Mouse (Mus musculus): Measurements from ENCODE around the gene Corin. TPM values are rescaled to one million over a fixed set of nuclear protein-coding genes. Genes with fewer than 3 reads are reported as not detected.

Corin gene
- polyA plus RNA-seq (2014; fragmentation: Illumina TruSeq; extraction: RNeasy Lipid Tissue Mini Kit (QIAGEN cat#74804); ENCODE audit: low read depth, low replicate concordance): 31.5 TPM

DNA sequence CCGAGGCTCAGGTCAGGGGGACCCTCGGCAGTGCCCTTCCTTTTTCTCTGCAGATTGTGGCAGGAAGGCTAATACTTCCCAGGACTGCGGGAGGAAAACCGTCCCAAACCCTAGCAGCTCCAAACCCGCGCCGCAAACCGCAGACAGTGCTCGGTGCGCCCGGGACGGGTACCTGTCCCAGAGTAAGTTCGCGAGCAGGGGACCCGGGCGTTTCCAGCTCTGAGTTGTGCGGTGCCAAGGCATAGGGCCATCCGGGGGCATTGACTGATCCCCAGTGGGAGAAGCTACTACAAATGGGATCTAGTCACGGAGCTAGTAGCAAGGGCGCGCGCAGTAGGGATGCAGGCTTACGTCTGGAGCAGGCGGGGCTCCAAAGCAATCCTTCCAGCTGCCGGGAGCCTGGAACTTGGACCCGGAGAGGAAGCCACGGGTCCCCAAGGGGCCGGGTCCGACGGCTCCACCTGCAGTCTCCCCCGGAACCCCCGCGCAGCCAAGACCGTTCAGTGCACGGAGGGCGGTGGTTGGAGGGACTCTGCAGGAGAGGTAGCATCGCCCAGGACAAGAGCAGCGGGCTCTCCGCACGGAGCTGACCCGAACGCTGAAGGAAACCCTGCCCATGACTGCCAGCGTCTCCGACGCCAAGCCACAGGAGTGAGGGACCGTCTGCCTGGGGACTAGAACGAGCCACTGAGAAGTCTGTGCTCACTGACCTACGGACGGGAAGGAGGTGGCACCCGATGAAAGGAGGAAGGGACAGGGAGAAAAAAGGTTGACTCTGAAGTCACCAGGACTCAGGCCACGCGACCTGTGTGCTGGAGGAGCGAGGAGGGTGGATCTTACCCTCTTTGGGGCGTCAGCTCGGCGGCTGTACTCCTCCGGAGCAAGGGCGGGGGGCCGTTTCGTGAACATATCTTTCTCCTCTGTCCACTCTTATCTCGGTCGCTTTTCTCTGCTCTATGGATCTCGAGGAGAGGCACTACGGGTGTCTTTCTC is at the start of gene Corin:
Corin (minus strand) TSS at position 943 of the 993 bp plus-strand sequence.

Other genes with a start within 250 kb of the Corin start
- gene Nfxl1, start 55.2 kb upstream of the Corin start, polyA plus RNA-seq (2014; fragmentation: Illumina TruSeq; extraction: RNeasy Lipid Tissue Mini Kit (QIAGEN cat#74804); ENCODE audit: low read depth, low replicate concordance): 27.8 TPM
- gene Zar1, start 76.8 kb upstream of the Corin start, polyA plus RNA-seq (2014; fragmentation: Illumina TruSeq; extraction: RNeasy Lipid Tissue Mini Kit (QIAGEN cat#74804); ENCODE audit: low read depth, low replicate concordance): not detected
- gene Gm5868, start 83.1 kb upstream of the Corin start, polyA plus RNA-seq (2014; fragmentation: Illumina TruSeq; extraction: RNeasy Lipid Tissue Mini Kit (QIAGEN cat#74804); ENCODE audit: low read depth, low replicate concordance): not detected
- 2.0 TPM for gene Cnga1, start 139.8 kb upstream of the Corin start, polyA plus RNA-seq (2014; fragmentation: Illumina TruSeq; extraction: RNeasy Lipid Tissue Mini Kit (QIAGEN cat#74804); ENCODE audit: low read depth, low replicate concordance)
- gene Nipal1, start 143.3 kb upstream of the Corin start, polyA plus RNA-seq (2014; fragmentation: Illumina TruSeq; extraction: RNeasy Lipid Tissue Mini Kit (QIAGEN cat#74804); ENCODE audit: low read depth, low replicate concordance): 1.2 TPM
- gene Txk, start 248.3 kb upstream of the Corin start, polyA plus RNA-seq (2014; fragmentation: Illumina TruSeq; extraction: RNeasy Lipid Tissue Mini Kit (QIAGEN cat#74804); ENCODE audit: low read depth, low replicate concordance): 4.3 TPM

Data from testis, adult 10 weeks (tissue).